Mouse (Mus musculus) stomach, postnatal 0 days (tissue): ENCODE results near the gene Spg7. TPM values are rescaled to one million over a fixed set of nuclear protein-coding genes. Genes with fewer than 3 reads are reported as not detected.
A peak's percentile ranks its signal among the peaks of the same experiment; 100 is the strongest.

Experiments used
- ATAC-seq: fragments of 200-750 bp; cut with Nextera tagmentation; 2 replicates; pipeline ENCODE4 v1.8.0; 2017; ENCODE audit not compliant: low FRiP score, low TSS enrichment
- DNase-seq: peaks from one replicate; pipeline ENCODE4 v3.0.0-alpha.2; 2016; ENCODE audit warnings: low spot score
- H3K27ac ChIP-seq: fragments of 300-500 bp; sonication (generic); replicated peaks from 2 replicates; pipeline ENCODE4 v1.5.1; 2014; ENCODE audit warnings: mild to moderate bottlenecking, control low read depth
- H3K27me3 ChIP-seq: fragments of 300-500 bp; sonication (generic); 2 replicates; pipeline ENCODE4 v1.6.1; 2014; ENCODE audit warnings: low read length; ENCODE audit not compliant: control insufficient read depth, insufficient read depth
- H3K36me3 ChIP-seq: fragments of 300-500 bp; sonication (generic); 2 replicates; pipeline ENCODE4 v1.6.1; 2014; ENCODE audit warnings: low read length, mixed read lengths; ENCODE audit not compliant: control insufficient read depth, insufficient read depth
- H3K4me1 ChIP-seq: fragments of 300-500 bp; sonication (generic); replicated peaks from 2 replicates; pipeline ENCODE4 v1.6.1; 2014; ENCODE audit warnings: antibody characterized with exemption; ENCODE audit not compliant: control insufficient read depth, insufficient read depth
- H3K4me2 ChIP-seq: fragments of 300-500 bp; sonication (generic); replicated peaks from 2 replicates; pipeline ENCODE4 v1.6.1; 2014; ENCODE audit warnings: low read depth, mild to moderate bottlenecking, control low read depth, moderate library complexity
- H3K4me3 ChIP-seq: fragments of 300-500 bp; sonication (generic); 2 replicates; pipeline ENCODE4 v1.5.1; 2014; ENCODE audit warnings: low read depth, low read length, control low read depth
- H3K9ac ChIP-seq: fragments of 300-500 bp; sonication (generic); 2 replicates; pipeline ENCODE4 v1.6.1; 2014; ENCODE audit warnings: mild to moderate bottlenecking, low read length, control low read depth, mixed read lengths
- H3K9me3 ChIP-seq: fragments of 300-500 bp; sonication (generic); 2 replicates; pipeline ENCODE4 v1.6.1; 2016; ENCODE audit warnings: low read length; ENCODE audit not compliant: control insufficient read depth
- CTCF ChIP-seq: IDR thresholded peaks from 2 replicates; pipeline ENCODE4 v1.5.1; 2016; ENCODE audit warnings: antibody characterized with exemption, low read depth, mild to moderate bottlenecking, moderate library complexity
- EP300 ChIP-seq: optimal IDR thresholded peaks from 2 replicates; pipeline ENCODE3; 2016; ENCODE audit warnings: antibody characterized with exemption
- WGBS: fragments of 180-500 bp; shearing (Covaris S2); extraction: QIAGEN DNeasy Blood & Tissue Kit; methylation state at CpG from one replicate; pipeline ENCODE4 v1.1.7; 2014; 5-methylcytosine and 5-hydroxymethylcytosine counted together
- polyA plus RNA-seq: library from polyadenylated mRNA; unstranded; fragments of >200 nt; fragmentation: Nextera tagmentation; extraction: Ambion mirVana; gene quantifications from 2 replicates; pipeline ENCODE4 v1.2.1, GENCODE M21; 2015

Spg7 gene
- polyA plus RNA-seq, 1 experiment from 2014 or later = 29.6 TPM

DNA sequence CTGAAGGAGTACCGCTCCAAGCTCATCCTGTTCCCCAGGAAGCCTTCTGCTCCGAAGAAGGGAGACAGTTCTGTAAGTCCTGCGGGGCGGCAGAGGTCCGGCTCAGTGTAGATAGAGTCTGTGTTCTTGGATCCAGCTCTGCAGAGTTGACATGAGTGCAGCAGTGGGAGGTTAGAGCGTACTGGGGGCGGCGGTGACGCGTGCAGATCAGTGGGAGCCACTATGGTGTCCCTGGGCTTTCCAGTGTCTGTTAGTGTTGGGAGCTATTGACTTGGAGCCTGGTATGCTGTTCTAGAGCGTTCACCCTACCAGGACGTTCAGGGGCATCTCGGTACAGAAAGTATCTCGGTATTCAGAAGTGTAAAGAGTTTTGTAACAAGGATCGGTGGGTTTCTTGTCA, 40.5 kb downstream of the Spg7 start:
- no peak for DNase-seq
- H3K9ac ChIP-seq = peak overlapping the region; percentile 92
- peak overlapping the region; percentile 89 for H3K4me3 ChIP-seq
- TF ChIP-seq CTCF = no peak
- no peak for TF ChIP-seq EP300
- 12% methylated on average over 14 of the region's 15 CpGs for WGBS
- H3K36me3 ChIP-seq = peaks cover 13% of the 10 kb centered on the region
- H3K9me3 ChIP-seq = no peaks in the 10 kb centered on the region
- H3K27me3 ChIP-seq = no peaks in the 10 kb centered on the region
- H3K27ac ChIP-seq = peak overlapping the region; percentile 96
- ATAC-seq = no peak
- peak overlapping the region; percentile 76 for H3K4me2 ChIP-seq
- 0 out of 2 replicates have a peak, but pooled peaks cover 6% of the 10 kb centered on the region for H3K4me1 ChIP-seq

DNA sequence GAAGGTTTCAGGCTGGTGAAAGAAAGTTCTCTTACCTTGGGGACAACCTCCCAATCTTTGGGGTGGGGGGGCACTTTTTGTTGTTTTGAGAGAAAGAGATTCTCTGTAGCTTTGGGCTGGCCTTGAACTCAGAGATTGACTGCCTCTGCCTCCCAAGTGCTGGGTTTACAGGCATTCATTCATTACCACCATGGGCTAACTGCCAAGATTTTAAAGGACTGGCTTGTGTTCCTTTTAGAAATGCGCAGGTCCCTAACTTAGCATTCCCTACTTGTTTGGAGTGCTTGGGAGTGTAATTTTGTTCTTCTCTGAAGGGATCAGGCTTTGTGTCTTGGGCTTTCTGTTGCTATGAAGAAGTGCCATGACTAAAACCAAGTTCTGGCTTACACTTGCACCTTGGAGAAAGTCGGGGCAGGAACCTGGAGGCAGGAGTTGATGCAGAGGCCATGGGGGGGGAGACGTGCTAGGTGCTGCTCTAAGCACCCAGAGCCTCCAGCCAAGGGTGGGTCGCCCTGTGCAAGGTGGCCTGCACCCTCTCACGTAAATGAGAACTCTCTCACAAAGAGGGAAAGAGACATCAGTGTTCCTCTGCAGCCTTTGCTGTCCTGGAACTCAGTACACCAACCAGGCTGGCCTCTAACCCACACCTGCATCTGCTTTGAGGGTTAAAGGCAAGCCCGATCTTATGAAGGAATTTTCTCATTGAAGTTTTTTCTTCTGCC, 41.5 kb downstream of the Spg7 start:
- H3K9ac ChIP-seq = peak overlapping the region; percentile 92; the same call in 1 of the 2 replicates
- H3K4me2 ChIP-seq = peak overlapping the region; percentile 76
- H3K27ac ChIP-seq = no peak overlapping the region
- H3K36me3 ChIP-seq = peaks cover 13% of the 10 kb centered on the region
- WGBS = 67% methylated on average over 6 of the region's 6 CpGs
- H3K27me3 ChIP-seq = no peaks in the 10 kb centered on the region
- H3K9me3 ChIP-seq = no peaks in the 10 kb centered on the region
- 0 out of 2 replicates have a peak, but pooled peaks cover 6% of the 10 kb centered on the region for H3K4me1 ChIP-seq
- no peak for TF ChIP-seq CTCF
- TF ChIP-seq EP300 = no peak
- no peak overlapping the region for H3K4me3 ChIP-seq
- no peak for ATAC-seq
- no peak for DNase-seq

DNA sequence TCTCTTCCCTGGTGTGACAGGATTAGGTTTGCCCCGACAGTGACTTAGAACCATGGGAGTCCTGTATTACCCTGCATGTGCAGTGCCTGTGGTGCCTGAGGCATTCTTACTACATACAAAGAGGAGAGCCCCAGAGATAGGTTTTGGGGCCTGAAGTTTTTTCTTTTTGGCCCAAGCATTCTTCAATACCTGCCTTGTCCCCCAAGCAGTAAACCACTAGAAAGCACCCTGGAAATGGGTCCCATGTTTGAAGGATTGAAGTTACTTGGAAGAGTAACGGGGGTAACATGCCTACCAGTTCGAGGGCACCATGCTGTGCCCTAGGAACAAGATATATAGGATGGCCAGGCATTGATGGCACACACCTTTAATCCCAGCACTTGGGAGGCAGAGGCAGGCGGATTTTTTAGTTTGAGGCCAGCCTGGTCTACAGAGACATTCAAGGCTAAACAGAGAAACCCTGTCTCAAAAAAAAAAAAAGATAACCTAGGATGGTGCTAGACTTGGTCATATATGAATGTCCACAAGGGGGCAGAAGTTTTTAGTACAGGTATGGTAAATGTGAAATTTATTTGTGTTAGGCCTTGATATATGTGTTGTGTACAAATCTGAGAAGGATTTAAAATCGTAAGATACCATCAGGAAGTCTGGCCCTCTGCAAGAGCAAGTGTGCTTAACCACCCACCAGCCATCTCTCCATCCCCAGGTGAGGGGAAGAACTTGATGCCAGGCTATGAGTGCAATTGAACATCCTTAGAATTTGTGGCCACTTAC, 43.0 kb downstream of the Spg7 start:
- DNase-seq (no peak), ATAC-seq (no peak)
- H3K27ac ChIP-seq = no peak overlapping the region
- 62% methylated on average over 5 of the region's 5 CpGs for WGBS
- H3K4me1 ChIP-seq = 0 out of 2 replicates have a peak, but pooled peaks cover 6% of the 10 kb centered on the region
- no peaks in the 10 kb centered on the region for H3K27me3 ChIP-seq
- no peak overlapping the region for H3K9ac ChIP-seq
- H3K36me3 ChIP-seq = peaks cover 13% of the 10 kb centered on the region
- H3K4me2 ChIP-seq = no peak overlapping the region
- H3K9me3 ChIP-seq = no peaks in the 10 kb centered on the region
- H3K4me3 ChIP-seq = no peak overlapping the region
- TF ChIP-seq EP300 = no peak
- TF ChIP-seq CTCF = peak; percentile 79

DNA sequence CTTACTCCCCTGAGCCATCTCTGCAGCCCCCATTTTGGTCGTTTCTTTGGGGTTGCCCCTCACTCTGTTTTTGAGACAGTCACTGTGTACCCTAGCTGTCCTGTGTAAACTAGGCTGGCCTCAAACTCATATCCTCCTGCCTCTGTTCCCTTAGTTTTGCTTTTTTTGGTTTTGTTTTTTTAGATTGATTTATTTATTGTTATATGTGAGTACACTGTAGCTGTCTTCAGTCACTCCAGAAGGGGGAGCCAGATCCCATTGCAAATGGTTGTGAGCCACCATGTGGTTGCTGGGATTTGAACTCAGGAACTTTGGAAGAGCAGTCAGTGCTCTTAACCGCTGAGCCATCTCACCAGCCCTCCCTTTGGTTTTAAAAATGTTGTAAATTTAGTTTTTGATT, 43.8 kb downstream of the Spg7 start:
- ATAC-seq (no peak), DNase-seq (no peak)
- no peak overlapping the region for H3K9ac ChIP-seq
- no peaks in the 10 kb centered on the region for H3K27me3 ChIP-seq
- H3K4me2 ChIP-seq = no peak overlapping the region
- no peaks in the 10 kb centered on the region for H3K9me3 ChIP-seq
- H3K36me3 ChIP-seq = peaks cover 13% of the 10 kb centered on the region
- H3K27ac ChIP-seq = no peak overlapping the region
- WGBS = 41% methylated on average over 2 of the region's 2 CpGs
- H3K4me1 ChIP-seq = 0 out of 2 replicates have a peak, but pooled peaks cover 6% of the 10 kb centered on the region
- H3K4me3 ChIP-seq = no peak overlapping the region
- TF ChIP-seq CTCF (peak; percentile 76), EP300 (no peak)

DNA sequence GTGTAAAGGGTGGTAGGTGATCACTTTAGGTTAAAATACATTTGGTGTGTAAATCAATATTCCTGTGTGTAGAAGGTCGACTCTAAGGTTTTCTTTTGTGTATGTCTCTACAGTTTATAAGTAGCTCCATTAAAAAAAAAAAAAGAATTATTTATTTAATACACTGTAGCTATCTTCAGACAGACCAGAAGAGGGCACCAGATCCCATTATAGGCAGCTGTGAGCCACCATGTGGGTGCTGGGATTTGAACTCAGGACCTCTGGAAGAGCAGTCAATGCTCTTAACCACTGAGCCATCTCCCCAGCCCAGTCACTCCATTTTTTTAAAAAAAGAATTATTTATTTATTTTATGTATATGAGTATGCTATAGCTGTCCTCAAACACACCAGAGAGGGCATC, 45.3 kb downstream of the Spg7 start:
- ATAC-seq = no peak

More for the DNA sequence above, 45.3 kb downstream of the Spg7 start:
- Histone ChIP-seq H3K9ac (no peak overlapping the region), H3K4me3 (no peak overlapping the region), H3K9me3 (no peaks in the 10 kb centered on the region), H3K36me3 (peaks cover 13% of the 10 kb centered on the region), H3K27ac (no peak overlapping the region), H3K4me1 (0 out of 2 replicates have a peak, but pooled peaks cover 3% of the 10 kb centered on the region), H3K4me2 (no peak overlapping the region), H3K27me3 (no peaks in the 10 kb centered on the region)
- TF ChIP-seq EP300 (no peak), CTCF (peak; percentile 59)
- no peak for DNase-seq
- WGBS = 46% methylated on average over 1 of the region's 1 CpGs
